Mouse (Mus musculus) bone marrow, adult 2 months (tissue): ENCODE results near the gene Iqch.
"Not testable (repeated sequence)": the region's sequence is repeated elsewhere in the genome, so short reads cannot be mapped to it uniquely, and the experiment has no call there.

Experiments
- CTCF ChIP-seq: fragments of 200-500 bp; IDR thresholded peaks from 2 replicates; pipeline ENCODE4 v1.5.1; 2011; ENCODE audit warnings: low read length, control low read depth; ENCODE audit not compliant: control insufficient read depth, insufficient read depth
- POLR2A ChIP-seq: fragments of 200-500 bp; IDR thresholded peaks from 2 replicates; pipeline ENCODE4 v1.6.1; 2011; ENCODE audit warnings: low read depth, mild to moderate bottlenecking, control low read depth, low read length, borderline replicate concordance; ENCODE audit not compliant: control insufficient read depth

GRCm38 (mm10) chr9:63550701-63551100, 51.6 kb downstream of the Iqch start:
- not testable (repeated sequence) for TF ChIP-seq CTCF, POLR2A
